Mouse (Mus musculus): Measurements from ENCODE around the gene Olfr937. TPM values are rescaled to one million over a fixed set of nuclear protein-coding genes. Genes with fewer than 3 reads are reported as not detected.

Gene Olfr937
- not detected for polyA plus RNA-seq (2017; shearing (Covaris generic))

DNA sequence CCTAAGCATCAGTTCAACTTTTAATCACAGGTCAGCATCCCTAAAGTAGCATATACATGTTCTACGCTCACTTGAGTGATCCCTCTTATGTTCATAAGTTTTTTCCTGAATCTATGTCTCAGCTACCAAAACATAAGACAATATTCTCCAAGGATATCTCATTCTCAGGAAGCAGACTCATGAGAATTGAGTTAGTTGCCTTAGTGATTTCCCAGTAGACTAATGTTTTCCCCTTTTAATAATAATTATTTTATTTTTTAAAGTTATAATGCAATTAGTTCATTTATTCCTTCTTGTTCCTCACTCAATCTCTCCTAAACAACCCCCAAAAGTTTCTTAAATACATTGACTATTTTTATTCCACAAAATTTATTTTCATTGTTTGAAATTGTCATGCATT, at the start of gene Olfr937:
Gene Olfr937 (minus strand): TSS at position 101 of the 400 bp plus-strand sequence.
- ATAC-seq, result no peak

DNA sequence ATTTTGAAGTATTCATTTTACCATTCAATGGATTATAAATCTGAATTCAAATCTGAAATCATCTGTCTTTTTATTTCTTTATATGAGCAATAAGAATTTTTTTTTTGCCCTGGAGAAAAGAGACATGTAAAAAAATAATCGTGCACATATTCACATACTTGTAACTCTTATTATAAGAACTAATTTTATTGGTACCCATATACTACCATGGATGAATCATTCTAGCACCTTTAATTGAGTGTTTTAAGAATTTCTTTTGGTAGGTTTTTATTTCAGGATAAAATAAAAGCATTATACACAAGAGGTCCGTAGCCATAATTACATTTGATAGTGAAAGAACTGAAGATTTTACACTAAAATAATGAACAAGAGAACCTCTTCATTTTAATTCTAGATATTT, 14.0 kb upstream of the Olfr937 start, which contains the start of gene Olfr938:
Gene Olfr938 (minus strand): TSS at position 101 of the 400 bp plus-strand sequence.
- no peak for ATAC-seq

- no peak for ATAC-seq
Measured at GRCm38 (mm10) chr9:39023277-39023676, 41.5 kb downstream of the Olfr937 start, which contains the start of gene Olfr146. Gene Olfr146, minus strand, starts transcription at chr9:39023377.

Other genes with a start within 250 kb of the Olfr937 start
- gene Olfr923, start 238.4 kb downstream of the Olfr937 start, polyA plus RNA-seq (2017; shearing (Covaris generic)), result under 1 TPM in 1 of 3 experiments, not detected in 2; 0.19 TPM
- not detected for gene Olfr924, start 220.5 kb downstream of the Olfr937 start, polyA plus RNA-seq (2017; shearing (Covaris generic))
- not detected for gene Olfr26, start 209.9 kb downstream of the Olfr937 start, polyA plus RNA-seq (2017; shearing (Covaris generic))
- not detected for gene Olfr926, start 187.8 kb downstream of the Olfr937 start, polyA plus RNA-seq (2017; shearing (Covaris generic))
- gene Olfr930, start 135.1 kb downstream of the Olfr937 start, polyA plus RNA-seq (2017; shearing (Covaris generic)), result not detected
- gene Olfr933, start 92.6 kb downstream of the Olfr937 start, polyA plus RNA-seq (2017; shearing (Covaris generic)), result not detected
- not detected for gene Olfr934, start 76.6 kb downstream of the Olfr937 start, polyA plus RNA-seq (2017; shearing (Covaris generic))
- not detected for gene Olfr935, start 65.3 kb downstream of the Olfr937 start, polyA plus RNA-seq (2017; shearing (Covaris generic))
- gene Olfr146, start 41.6 kb downstream of the Olfr937 start, polyA plus RNA-seq (2017; shearing (Covaris generic)), result not detected
- gene Olfr938, start 13.9 kb upstream of the Olfr937 start, polyA plus RNA-seq (2017; shearing (Covaris generic)), result not detected
- gene Olfr27, start 63.2 kb upstream of the Olfr937 start, polyA plus RNA-seq (2017; shearing (Covaris generic)), result not detected
- gene Olfr943, start 101.4 kb upstream of the Olfr937 start, polyA plus RNA-seq (2017; shearing (Covaris generic)), result under 1 TPM in 1 of 3 experiments, not detected in 2; 0.19 TPM
- gene Olfr944, start 137.0 kb upstream of the Olfr937 start, polyA plus RNA-seq (2017; shearing (Covaris generic)), result not detected
- gene Olfr1537, start 185.0 kb upstream of the Olfr937 start, polyA plus RNA-seq (2017; shearing (Covaris generic)), result not detected
- not detected for gene Olfr945, start 211.9 kb upstream of the Olfr937 start, polyA plus RNA-seq (2017; shearing (Covaris generic))

All from inflammation-experienced regulatory T-cells, adult 6 months (primary cell).